Mouse (Mus musculus) brain, embryonic 14.5 days (tissue): ENCODE measurements around the gene Il17re.

ENCODE experiments used
- CTCF ChIP-seq: fragments of 200-500 bp; IDR thresholded peaks from 2 replicates; pipeline ENCODE4 v1.5.1; 2012; ENCODE audit warnings: inconsistent platforms, mild to moderate bottlenecking, moderate library complexity, borderline replicate concordance; ENCODE audit not compliant: insufficient read depth, insufficient read length; ENCODE audit errors: extremely low read depth
- POLR2A ChIP-seq: fragments of 200-500 bp; IDR thresholded peaks from 2 replicates; pipeline ENCODE4 v1.6.1; 2012; ENCODE audit warnings: mild to moderate bottlenecking, inconsistent platforms, borderline replicate concordance; ENCODE audit not compliant: poor library complexity, insufficient read depth, insufficient read length, severe bottlenecking; ENCODE audit errors: extremely low read depth

DNA sequence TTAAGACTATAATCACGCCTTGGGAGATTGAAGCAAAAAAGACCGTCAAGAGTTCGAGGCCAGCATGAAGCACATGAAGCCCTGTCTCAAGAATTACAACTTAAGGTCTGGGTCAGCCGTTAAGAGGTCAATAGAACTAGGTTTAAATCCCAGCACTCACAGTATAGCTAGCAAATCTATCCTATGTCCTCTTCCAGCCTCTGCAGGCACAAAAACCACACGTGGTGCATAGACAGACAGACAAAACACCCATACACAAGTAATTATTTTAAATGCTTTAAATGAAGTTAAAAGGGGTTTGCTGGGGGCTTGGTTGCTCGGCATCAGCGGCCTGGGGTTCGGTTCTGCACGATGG lies 16.2 kb upstream of the Il17re start:
- TF ChIP-seq CTCF (no peak), POLR2A (no peak)
